Mouse (Mus musculus) ES-Bruce4 (cell line): ENCODE measurements around the gene Vmn1r6.

Experiments
- CTCF ChIP-seq: IDR thresholded peaks from one replicate; pipeline ENCODE4 v1.8.1; 2011; ENCODE audit warnings: low read depth, low read length
- EP300 ChIP-seq: IDR thresholded peaks from 2 replicates; pipeline ENCODE4 v1.6.1; 2011; ENCODE audit warnings: low read depth, low read length; ENCODE audit not compliant: insufficient read depth
- POLR2A ChIP-seq: IDR thresholded peaks from one replicate; pipeline ENCODE4 v1.8.1; 2011; ENCODE audit warnings: low read length; ENCODE audit not compliant: insufficient read depth

- TF ChIP-seq POLR2A, result no peak
- TF ChIP-seq CTCF, result no peak
- TF ChIP-seq EP300, result no peak
Observed at GRCm38 (mm10) chr6:56969973-56970372, 27.1 kb upstream of the Vmn1r6 start, which contains the start of gene Vmn1r5.
